Mouse (Mus musculus) limb, embryonic 14.5 days (tissue): ENCODE measurements around the gene Zfp865. TPM values are rescaled to one million over a fixed set of nuclear protein-coding genes. Genes with fewer than 3 reads are reported as not detected.
A peak's percentile ranks its signal among the peaks of the same experiment; 100 is the strongest.
"Not testable (repeated sequence)": the region's sequence is repeated elsewhere in the genome, so short reads cannot be mapped to it uniquely, and the experiment has no call there.

Source experiments
- ATAC-seq: fragments of 200-750 bp; cut with Nextera tagmentation; 2 replicates; pipeline ENCODE4 v1.8.0; 2017; ENCODE audit warnings: low read depth, moderate number of reproducible peaks, moderate TSS enrichment; ENCODE audit not compliant: low FRiP score
- DNase-seq: peaks from one replicate; pipeline ENCODE4 v3.0.0-alpha.2; 2015; ENCODE audit warnings: low spot score
- H3K27ac ChIP-seq: fragments of 300-500 bp; sonication (generic); replicated peaks from 2 replicates; pipeline ENCODE4 v1.5.1; 2014; ENCODE audit warnings: low read depth, mild to moderate bottlenecking, low read length, moderate library complexity, mixed read lengths
- H3K27me3 ChIP-seq: fragments of 300-500 bp; sonication (generic); 2 replicates; pipeline ENCODE4 v1.6.1; 2014; ENCODE audit warnings: low read length, mixed read lengths; ENCODE audit not compliant: control insufficient read depth, insufficient read depth
- H3K36me3 ChIP-seq: fragments of 300-500 bp; sonication (generic); 2 replicates; pipeline ENCODE4 v1.6.1; 2014; ENCODE audit warnings: mild to moderate bottlenecking, low read length, moderate library complexity, mixed read lengths; ENCODE audit not compliant: control insufficient read depth, insufficient read depth
- H3K4me1 ChIP-seq: fragments of 300-500 bp; sonication (generic); 2 replicates; pipeline ENCODE4 v1.6.1; 2014; ENCODE audit warnings: antibody characterized with exemption, low read length, mixed read lengths; ENCODE audit not compliant: control insufficient read depth, insufficient read depth
- H3K4me2 ChIP-seq: fragments of 300-500 bp; sonication (generic); replicated peaks from 2 replicates; pipeline ENCODE4 v1.6.1; 2014; ENCODE audit warnings: low read depth, mild to moderate bottlenecking, low read length, moderate library complexity; ENCODE audit not compliant: severe bottlenecking
- H3K4me3 ChIP-seq: fragments of 300-500 bp; sonication (generic); replicated peaks from 2 replicates; pipeline ENCODE4 v1.5.1; 2014; ENCODE audit warnings: low read length
- H3K9ac ChIP-seq: fragments of 300-500 bp; sonication (generic); 2 replicates; pipeline ENCODE4 v1.6.1; 2014; ENCODE audit warnings: mild to moderate bottlenecking, low read depth, low read length, moderate library complexity; ENCODE audit not compliant: severe bottlenecking
- H3K9me3 ChIP-seq: fragments of 300-500 bp; sonication (generic); 2 replicates; pipeline ENCODE4 v1.6.1; 2016; ENCODE audit warnings: low read length; ENCODE audit not compliant: control insufficient read depth
- POLR2A ChIP-seq: fragments of 200-500 bp; IDR thresholded peaks from 2 replicates; pipeline ENCODE4 v1.8.0; 2012; ENCODE audit warnings: inconsistent platforms, mild to moderate bottlenecking, moderate library complexity, borderline replicate concordance; ENCODE audit not compliant: insufficient read depth, insufficient read length; ENCODE audit errors: extremely low read depth
- WGBS: fragments of 180-500 bp; shearing (Covaris S2); extraction: QIAGEN DNeasy Blood & Tissue Kit; methylation state at CpG from one replicate; pipeline ENCODE4 v1.1.7; 2014; 5-methylcytosine and 5-hydroxymethylcytosine counted together
- polyA plus RNA-seq, 2 experiments: library from polyadenylated mRNA; depleted of rRNA in 1 of 2; stranded (reverse) in 1 of 2; unstranded in 1 of 2; fragments of >200 nt; fragmentation: Nextera tagmentation in 1 of 2; extraction: Ambion mirVana in 1 of 2; gene quantifications; 2 replicates each; pipeline versions ENCODE4 v1.2.1 to v1.2.3; 2012 to 2014

The Zfp865 gene
- polyA plus RNA-seq, 2 experiments = 6.6 to 53.2 TPM

GRCm38 (mm10) chr7:4996003-4996895 is 23.9 kb upstream of the Zfp865 start, which contains the start of gene Zfp579:
Zfp579 (minus strand) TSS chr7:4996158.
- peak; percentile 92 for DNase-seq
- Histone ChIP-seq H3K4me1 (peaks cover 17% of the 10 kb centered on the region), H3K27me3 (peaks cover 16% of the 10 kb centered on the region), H3K36me3 (peaks cover 24% of the 10 kb centered on the region), H3K4me2 (peak within 1 kb of the TSS; percentile 81), H3K27ac (no peak within 1 kb of the TSS), H3K9me3 (0 out of 2 replicates have a peak, but pooled peaks cover 3% of the 10 kb centered on the region), H3K9ac (peak within 1 kb of the TSS; percentile 72), H3K4me3 (peak within 1 kb of the TSS; percentile 55)
- WGBS = 5% methylated on average over 22 of the region's 26 CpGs
- TF ChIP-seq POLR2A = peak; percentile 66; the same call in 1 of the 2 replicates
- peak; percentile 94 for ATAC-seq

- Histone ChIP-seq H3K36me3 (peaks cover 20% of the 10 kb centered on the region), H3K27me3 (peaks cover 16% of the 10 kb centered on the region), H3K4me3 (peak overlapping the region; percentile 55), H3K27ac (no peak overlapping the region), H3K9me3 (0 out of 2 replicates have a peak, but pooled peaks cover 3% of the 10 kb centered on the region), H3K4me2 (peak overlapping the region; percentile 81), H3K4me1 (peaks cover 17% of the 10 kb centered on the region), H3K9ac (no peak overlapping the region)
- TF ChIP-seq POLR2A = no peak
- WGBS = 66% methylated on average over 6 of the region's 8 CpGs
- ATAC-seq = no peak
- no peak for DNase-seq
Measured at GRCm38 (mm10) chr7:4996934-4997333, 23.2 kb upstream of the Zfp865 start.

GRCm38 (mm10) chr7:4999876-5000275 is 20.3 kb upstream of the Zfp865 start:
- Histone ChIP-seq H3K36me3 (no peaks in the 10 kb centered on the region), H3K9me3 (no peaks in the 10 kb centered on the region), H3K27ac (no peak overlapping the region), H3K4me2 (no peak overlapping the region), H3K9ac (no peak overlapping the region), H3K27me3 (peaks cover under 1% of the 10 kb centered on the region; the same call in 1 of the 2 replicates), H3K4me1 (peaks cover 9% of the 10 kb centered on the region), H3K4me3 (no peak overlapping the region)
- no peak for TF ChIP-seq POLR2A
- ATAC-seq (no peak), DNase-seq (no peak)
- WGBS = 65% methylated on average over 2 of the region's 2 CpGs

GRCm38 (mm10) chr7:5002876-5003275 is 17.3 kb upstream of the Zfp865 start:
- not testable (repeated sequence) for H3K4me1 ChIP-seq, H3K9me3 ChIP-seq, H3K27ac ChIP-seq, H3K9ac ChIP-seq, H3K4me2 ChIP-seq, H3K4me3 ChIP-seq, H3K27me3 ChIP-seq, DNase-seq, ATAC-seq
- H3K36me3 ChIP-seq = peaks cover 16% of the 10 kb centered on the region
- WGBS = 75% methylated on average over 8 of the region's 8 CpGs

GRCm38 (mm10) chr7:5008229-5008628 is 11.9 kb upstream of the Zfp865 start:
- H3K36me3 ChIP-seq = peaks cover 67% of the 10 kb centered on the region
- 96% methylated on average over 26 of the region's 26 CpGs for WGBS
- H3K4me3 ChIP-seq = no peak overlapping the region
- no peaks in the 10 kb centered on the region for H3K9me3 ChIP-seq
- H3K9ac ChIP-seq = no peak overlapping the region
- no peak for TF ChIP-seq POLR2A
- H3K4me1 ChIP-seq = 0 out of 2 replicates have a peak, but pooled peaks cover under 1% of the 10 kb centered on the region
- H3K27ac ChIP-seq = no peak overlapping the region
- no peaks in the 10 kb centered on the region for H3K27me3 ChIP-seq
- no peak overlapping the region for H3K4me2 ChIP-seq
- DNase-seq (no peak), ATAC-seq (no peak)
